In the genomic region with DNA sequence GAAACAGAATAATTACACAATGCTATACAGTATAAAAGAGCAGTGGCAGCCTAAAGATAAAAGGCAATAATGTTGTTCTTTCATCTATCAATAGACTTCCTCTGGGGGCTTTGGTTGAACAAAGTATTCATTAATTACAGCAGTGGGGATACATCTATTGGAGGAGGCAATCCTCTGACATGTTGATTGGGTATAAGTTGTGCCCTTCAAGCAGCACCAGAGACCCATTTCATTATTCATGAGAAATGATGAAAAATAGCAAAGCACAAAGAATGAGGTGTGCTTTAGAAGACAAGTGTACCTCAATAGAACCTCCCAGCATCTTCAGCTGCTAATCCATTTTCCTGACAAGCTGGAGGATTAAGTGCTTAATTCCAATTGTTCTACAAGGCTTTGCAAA, we compare ENCODE assay signal across 19 mouse cellular contexts.
"Had no signal": no experiment of that assay in that cellular context is flagged by ENCODE, and none has a peak within 500 bp of the region (broad histone marks: within the 10 kb centered on the region; RNA-seq: fewer than 3 reads in every experiment).

No protein-coding gene starts in this region.

- DNase-seq: liver; liver, embryonic 13.5 days; liver, postnatal 0 days; lung, adult 2 months; lung, postnatal 14 days; lung, postnatal 36 days; right cerebral cortex, postnatal 14 days; thymus, adult 2 months; thymus, postnatal 25 days; thymus, postnatal 4 days had no signal

- H3K4me3 ChIP-seq: liver, embryonic 13.5 days; liver, embryonic 15.5 days; lung, embryonic 15.5 days; megakaryocyte, embryonic 14.5 days; neural tube, embryonic 12.5 days; stomach, embryonic 15.5 days had no signal

- H3K4me1 ChIP-seq: liver, embryonic 13.5 days; liver, embryonic 15.5 days; lung, embryonic 15.5 days; megakaryocyte, embryonic 14.5 days; neural tube, embryonic 12.5 days; stomach, embryonic 15.5 days had no signal

- H3K9ac ChIP-seq: liver, embryonic 13.5 days; liver, embryonic 15.5 days; liver, postnatal 0 days; lung, embryonic 15.5 days; neural tube, embryonic 12.5 days; stomach, embryonic 15.5 days had no signal

- ATAC-seq: liver, postnatal 0 days; lung, postnatal 0 days had no signal

- H3K36me3 ChIP-seq: liver, embryonic 13.5 days; liver, embryonic 15.5 days; lung, embryonic 15.5 days; neural tube, embryonic 12.5 days; stomach, embryonic 15.5 days had no signal

- H3K27me3 ChIP-seq: liver, embryonic 13.5 days; liver, embryonic 15.5 days; lung, embryonic 15.5 days; megakaryocyte, embryonic 14.5 days; neural tube, embryonic 12.5 days; stomach, embryonic 15.5 days had no signal

- H3K27ac ChIP-seq: liver, embryonic 13.5 days; liver, embryonic 15.5 days; lung, embryonic 15.5 days; macrophage; neural tube, embryonic 12.5 days; stomach, embryonic 15.5 days; stomach, postnatal 0 days had no signal

- H3K9me3 ChIP-seq: liver, embryonic 13.5 days; liver, embryonic 15.5 days; lung, embryonic 15.5 days; megakaryocyte, embryonic 14.5 days; neural tube, embryonic 12.5 days; stomach, embryonic 15.5 days had no signal

- H3K4me2 ChIP-seq: liver, embryonic 11.5 days; liver, embryonic 13.5 days; liver, embryonic 15.5 days; lung, embryonic 15.5 days; neural tube, embryonic 12.5 days; stomach, embryonic 15.5 days had no signal
